Mouse (Mus musculus) forebrain, embryonic 14.5 days (tissue): Measurements from ENCODE around the gene Grin1. TPM values are rescaled to one million over a fixed set of nuclear protein-coding genes. Genes with fewer than 3 reads are reported as not detected.
A peak's percentile ranks its signal among the peaks of the same experiment; 100 is the strongest.

Experiments
- ATAC-seq: fragments of 200-750 bp; cut with Nextera tagmentation; 2 replicates; pipeline ENCODE4 v1.8.0; 2017; ENCODE audit warnings: mild to moderate bottlenecking, moderate library complexity
- DNase-seq: peaks from one replicate; pipeline ENCODE4 v3.0.0-alpha.2; 2015; ENCODE audit warnings: low spot score
- H3K27ac ChIP-seq: fragments of 300-500 bp; sonication (generic); 2 replicates; pipeline ENCODE4 v1.5.1; 2014; ENCODE audit warnings: low read depth, mild to moderate bottlenecking, control low read depth, low read length, moderate library complexity
- H3K27me3 ChIP-seq: fragments of 300-500 bp; sonication (generic); replicated peaks from 2 replicates; pipeline ENCODE4 v1.6.1; 2014; ENCODE audit warnings: low read length, control low read depth, mixed read lengths; ENCODE audit not compliant: control insufficient read depth, insufficient read depth
- H3K36me3 ChIP-seq: fragments of 300-500 bp; sonication (generic); 2 replicates; pipeline ENCODE4 v1.6.1; 2014; ENCODE audit warnings: low read length, control low read depth; ENCODE audit not compliant: control insufficient read depth, insufficient read depth
- H3K4me1 ChIP-seq: fragments of 300-500 bp; sonication (generic); 2 replicates; pipeline ENCODE4 v1.6.1; 2014; ENCODE audit warnings: antibody characterized with exemption, low read length, control low read depth; ENCODE audit not compliant: control insufficient read depth, insufficient read depth
- H3K4me2 ChIP-seq: fragments of 300-500 bp; sonication (generic); 2 replicates; pipeline ENCODE4 v1.6.1; 2014; ENCODE audit warnings: mild to moderate bottlenecking, control low read depth, low read length
- H3K4me3 ChIP-seq: fragments of 300-500 bp; sonication (generic); 2 replicates; pipeline ENCODE4 v1.5.1; 2014; ENCODE audit warnings: low read depth, low read length, control low read depth
- H3K9ac ChIP-seq: fragments of 300-500 bp; sonication (generic); 2 replicates; pipeline ENCODE4 v1.6.1; 2014; ENCODE audit warnings: mild to moderate bottlenecking, low read length, control low read depth, moderate library complexity
- H3K9me3 ChIP-seq: fragments of 300-500 bp; sonication (generic); replicated peaks from 2 replicates; pipeline ENCODE4 v1.6.1; 2016; ENCODE audit warnings: low read length, control low read depth, mixed read lengths; ENCODE audit not compliant: control insufficient read depth
- WGBS: fragments of 180-500 bp; shearing (Covaris S2); extraction: QIAGEN DNeasy Blood & Tissue Kit; methylation state at CpG from one replicate; pipeline ENCODE4 v1.1.7; 2014; 5-methylcytosine and 5-hydroxymethylcytosine counted together
- polyA plus RNA-seq: library from polyadenylated mRNA; unstranded; fragments of >200 nt; fragmentation: Nextera tagmentation; extraction: Ambion mirVana; gene quantifications from 2 replicates; pipeline ENCODE4 v1.2.1, GENCODE M21; 2014

Gene Grin1
- polyA plus RNA-seq, 1 experiment from 2014 or later: 17.0 TPM

DNA sequence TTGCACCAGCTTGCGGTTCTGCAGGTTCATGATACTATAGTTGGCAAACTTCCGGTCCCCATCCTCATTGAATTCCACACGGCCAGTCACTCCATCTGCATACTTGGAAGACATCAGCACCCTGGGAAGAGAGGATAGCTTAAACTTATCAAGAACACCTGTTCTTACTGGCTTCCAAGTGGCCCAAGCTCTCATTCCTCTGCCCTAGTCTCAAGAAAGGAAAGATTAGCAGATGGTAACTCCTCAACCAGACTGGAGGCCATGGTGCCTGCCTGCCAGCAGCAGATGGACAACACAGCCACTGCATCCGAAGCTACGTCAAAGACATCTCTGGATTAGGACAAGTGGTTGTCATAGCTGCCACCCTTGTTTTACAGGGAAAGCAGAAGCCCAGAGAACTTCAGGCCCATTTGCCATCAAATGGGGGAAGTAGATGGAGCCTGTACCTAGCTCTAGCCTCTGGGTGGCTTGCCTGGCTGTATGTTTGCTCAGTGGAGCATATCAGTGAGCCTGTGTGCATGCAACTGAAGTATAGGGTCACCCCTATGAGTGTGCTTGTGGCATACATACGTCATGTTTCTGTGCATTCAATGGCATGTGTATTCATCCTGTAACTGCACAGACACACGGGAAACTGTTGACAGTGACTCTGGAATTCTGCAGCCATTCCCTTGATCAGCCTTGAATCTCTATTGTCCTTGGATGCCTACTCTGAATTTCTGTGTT is 14.9 kb downstream of the Grin1 start:
- WGBS: 77% methylated on average over 7 of the region's 7 CpGs
- Histone ChIP-seq H3K4me2 (peak overlapping the region; percentile 81), H3K36me3 (no peaks in the 10 kb centered on the region), H3K27me3 (peaks cover 19% of the 10 kb centered on the region), H3K27ac (no peak overlapping the region), H3K4me3 (peak overlapping the region; percentile 46), H3K9me3 (no peaks in the 10 kb centered on the region), H3K4me1 (peaks cover 2% of the 10 kb centered on the region; the same call in 1 of the 2 replicates), H3K9ac (no peak overlapping the region; the same call in 1 of the 2 replicates)
- DNase-seq (no peak), ATAC-seq (0 out of 2 replicates have a peak, but pooled peaks have one; percentile 11)

DNA sequence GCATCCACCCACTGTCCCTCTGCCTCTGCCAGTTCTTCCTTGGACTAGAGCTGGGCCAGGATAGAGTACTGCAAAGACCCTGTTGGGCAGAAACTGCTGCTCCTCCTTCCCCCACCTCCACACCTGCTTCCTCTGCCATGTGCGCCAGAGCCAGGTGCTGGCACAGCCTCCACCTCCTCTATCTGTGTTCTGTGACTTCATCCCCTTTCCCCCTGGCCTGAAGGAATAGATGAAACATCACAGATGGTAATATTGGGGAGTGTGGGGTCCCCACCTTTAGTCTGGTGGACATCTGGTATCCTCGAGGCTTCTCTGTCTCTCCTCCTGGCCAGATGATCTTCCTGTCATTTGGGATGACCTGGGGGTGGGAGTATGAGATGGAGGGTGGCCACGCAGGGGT is 15.5 kb downstream of the Grin1 start:
- DNase-seq: no peak
- no peak for ATAC-seq

GRCm38 (mm10) chr2:25298046-25298445 is 20.9 kb downstream of the Grin1 start:
- Histone ChIP-seq H3K9me3 (no peaks in the 10 kb centered on the region), H3K27me3 (peaks cover 3% of the 10 kb centered on the region; the same call in 1 of the 2 replicates), H3K27ac (no peak overlapping the region), H3K36me3 (no peaks in the 10 kb centered on the region), H3K4me2 (no peak overlapping the region), H3K9ac (no peak overlapping the region), H3K4me1 (no peaks in the 10 kb centered on the region), H3K4me3 (no peak overlapping the region)
- DNase-seq: no peak
- ATAC-seq: no peak
- 85% methylated on average over 10 of the region's 10 CpGs for WGBS

More for the DNA sequence above, 15.5 kb downstream of the Grin1 start:
- peaks cover 14% of the 10 kb centered on the region for H3K27me3 ChIP-seq
- H3K9ac ChIP-seq: no peak overlapping the region
- peaks cover 2% of the 10 kb centered on the region; the same call in 1 of the 2 replicates for H3K4me1 ChIP-seq
- H3K4me2 ChIP-seq: no peak overlapping the region
- no peaks in the 10 kb centered on the region for H3K36me3 ChIP-seq
- no peaks in the 10 kb centered on the region for H3K9me3 ChIP-seq
- H3K4me3 ChIP-seq: no peak overlapping the region
- WGBS: 72% methylated on average over 3 of the region's 3 CpGs
- H3K27ac ChIP-seq: no peak overlapping the region

DNA sequence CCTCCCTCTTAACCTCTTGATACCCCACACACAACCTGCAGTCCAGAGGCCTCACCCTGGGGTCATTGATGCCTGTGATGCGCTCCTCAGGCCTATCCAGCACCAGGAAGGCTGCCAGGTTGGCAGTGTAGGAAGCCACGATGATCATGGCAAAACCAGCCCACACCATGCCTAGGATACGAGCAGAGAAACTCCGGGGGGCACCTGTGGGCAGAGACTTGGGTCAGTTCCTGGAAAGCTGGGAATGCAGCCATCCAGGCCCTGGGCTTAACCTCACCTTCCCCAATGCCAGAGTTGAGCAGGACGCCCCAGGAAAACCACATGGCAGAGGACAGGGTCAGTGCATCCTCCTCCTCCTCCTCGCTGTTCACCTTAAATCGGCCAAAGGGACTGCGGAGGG is 21.9 kb downstream of the Grin1 start:
- no peak overlapping the region for H3K27ac ChIP-seq
- H3K4me2 ChIP-seq: no peak overlapping the region
- 69% methylated on average over 8 of the region's 8 CpGs for WGBS
- ATAC-seq: no peak
- no peak overlapping the region for H3K9ac ChIP-seq
- no peak for DNase-seq
- H3K27me3 ChIP-seq: peaks cover 13% of the 10 kb centered on the region
- H3K9me3 ChIP-seq: no peaks in the 10 kb centered on the region
- no peak overlapping the region for H3K4me3 ChIP-seq
- H3K4me1 ChIP-seq: no peaks in the 10 kb centered on the region
- no peaks in the 10 kb centered on the region for H3K36me3 ChIP-seq

DNA sequence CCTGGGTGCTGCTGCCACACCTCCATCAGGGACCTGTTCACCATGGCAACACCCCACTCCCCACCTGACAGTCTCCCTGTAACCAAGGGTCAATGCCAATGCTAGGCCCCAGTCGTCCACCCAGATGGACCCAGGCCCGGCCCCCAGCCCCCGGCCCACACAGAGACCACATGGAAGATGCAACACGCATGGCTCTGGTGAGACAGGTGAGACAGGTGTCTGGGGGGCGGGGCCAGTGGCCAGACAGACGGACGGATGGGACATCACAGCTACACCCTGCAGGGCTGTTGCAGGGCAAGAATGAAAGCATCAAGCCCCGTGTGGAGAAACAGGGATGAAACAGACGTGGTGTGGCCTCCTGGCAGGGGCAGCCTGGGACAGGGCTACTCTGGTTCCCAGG is 25.3 kb downstream of the Grin1 start:
- H3K27me3 ChIP-seq: peaks cover 46% of the 10 kb centered on the region
- no peak overlapping the region for H3K27ac ChIP-seq
- 78% methylated on average over 9 of the region's 9 CpGs for WGBS
- no peaks in the 10 kb centered on the region for H3K36me3 ChIP-seq
- H3K9ac ChIP-seq: no peak overlapping the region
- DNase-seq (no peak), ATAC-seq (no peak)
- H3K4me3 ChIP-seq: no peak overlapping the region
- no peak overlapping the region for H3K4me2 ChIP-seq
- H3K4me1 ChIP-seq: no peaks in the 10 kb centered on the region
- no peaks in the 10 kb centered on the region for H3K9me3 ChIP-seq

DNA sequence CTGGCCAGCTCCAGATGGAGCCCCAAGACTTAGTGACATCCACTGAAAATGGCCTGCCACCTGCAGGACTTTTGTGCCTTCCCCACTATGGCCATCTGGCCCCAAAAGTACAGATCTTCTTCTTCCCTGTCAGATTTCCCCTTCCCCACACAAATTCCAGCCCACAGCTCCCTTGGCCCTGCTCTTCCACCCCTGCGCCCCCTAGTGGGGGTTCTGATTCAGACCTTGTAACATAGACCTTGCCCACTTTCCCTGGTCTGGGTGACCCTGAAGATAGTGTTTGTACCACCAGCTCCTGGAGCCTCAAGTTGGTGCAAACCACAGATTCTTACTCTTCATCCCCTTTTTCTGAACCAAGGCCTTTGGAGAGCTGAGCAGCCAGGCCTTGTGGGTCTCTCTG is 26.1 kb downstream of the Grin1 start:
- H3K9ac ChIP-seq: no peak overlapping the region
- H3K9me3 ChIP-seq: no peaks in the 10 kb centered on the region
- DNase-seq: peak; percentile 69
- no peaks in the 10 kb centered on the region for H3K4me1 ChIP-seq
- WGBS: 0% methylated on average over 1 of the region's 1 CpGs
- H3K27me3 ChIP-seq: peaks cover 55% of the 10 kb centered on the region
- H3K4me2 ChIP-seq: no peak overlapping the region
- H3K36me3 ChIP-seq: no peaks in the 10 kb centered on the region
- ATAC-seq: no peak; the same call in 1 of the 2 replicates
- H3K4me3 ChIP-seq: no peak overlapping the region
- H3K27ac ChIP-seq: no peak overlapping the region

DNA sequence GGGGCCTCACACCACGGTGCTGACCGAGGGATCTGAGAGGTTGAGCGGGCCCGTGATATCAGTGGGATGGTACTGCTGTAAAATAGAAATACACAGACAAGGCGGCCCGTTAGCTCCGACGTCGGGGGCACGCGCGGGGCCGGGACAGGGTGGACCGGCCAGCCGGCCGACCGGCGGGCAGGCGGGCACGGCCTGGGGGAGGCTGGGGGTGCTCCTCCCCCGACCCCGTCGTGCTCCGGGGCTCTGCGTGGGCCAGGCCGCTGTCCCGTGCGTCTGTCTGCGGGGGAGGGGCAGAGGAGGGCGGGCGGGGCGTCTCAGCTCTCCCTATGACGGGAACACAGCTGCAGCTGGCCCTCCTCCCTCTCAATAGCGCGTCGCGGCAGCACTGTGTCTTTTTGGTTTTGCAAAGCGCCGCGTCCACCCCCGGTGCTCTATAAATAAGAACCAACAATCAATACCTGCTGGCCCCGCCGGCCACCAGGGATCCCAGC is 26.9 kb downstream of the Grin1 start:
- 6% methylated on average over 39 of the region's 43 CpGs for WGBS
- Histone ChIP-seq H3K9ac (peak overlapping the region; percentile 41; the same call in 1 of the 2 replicates), H3K36me3 (no peaks in the 10 kb centered on the region), H3K4me3 (peak overlapping the region; percentile 16; the same call in 1 of the 2 replicates), H3K27ac (no peak overlapping the region), H3K4me2 (peak overlapping the region; percentile 38), H3K4me1 (no peaks in the 10 kb centered on the region), H3K9me3 (no peaks in the 10 kb centered on the region), H3K27me3 (peaks cover 55% of the 10 kb centered on the region)
- DNase-seq (no peak), ATAC-seq (peak; percentile 25; the same call in 1 of the 2 replicates)

DNA sequence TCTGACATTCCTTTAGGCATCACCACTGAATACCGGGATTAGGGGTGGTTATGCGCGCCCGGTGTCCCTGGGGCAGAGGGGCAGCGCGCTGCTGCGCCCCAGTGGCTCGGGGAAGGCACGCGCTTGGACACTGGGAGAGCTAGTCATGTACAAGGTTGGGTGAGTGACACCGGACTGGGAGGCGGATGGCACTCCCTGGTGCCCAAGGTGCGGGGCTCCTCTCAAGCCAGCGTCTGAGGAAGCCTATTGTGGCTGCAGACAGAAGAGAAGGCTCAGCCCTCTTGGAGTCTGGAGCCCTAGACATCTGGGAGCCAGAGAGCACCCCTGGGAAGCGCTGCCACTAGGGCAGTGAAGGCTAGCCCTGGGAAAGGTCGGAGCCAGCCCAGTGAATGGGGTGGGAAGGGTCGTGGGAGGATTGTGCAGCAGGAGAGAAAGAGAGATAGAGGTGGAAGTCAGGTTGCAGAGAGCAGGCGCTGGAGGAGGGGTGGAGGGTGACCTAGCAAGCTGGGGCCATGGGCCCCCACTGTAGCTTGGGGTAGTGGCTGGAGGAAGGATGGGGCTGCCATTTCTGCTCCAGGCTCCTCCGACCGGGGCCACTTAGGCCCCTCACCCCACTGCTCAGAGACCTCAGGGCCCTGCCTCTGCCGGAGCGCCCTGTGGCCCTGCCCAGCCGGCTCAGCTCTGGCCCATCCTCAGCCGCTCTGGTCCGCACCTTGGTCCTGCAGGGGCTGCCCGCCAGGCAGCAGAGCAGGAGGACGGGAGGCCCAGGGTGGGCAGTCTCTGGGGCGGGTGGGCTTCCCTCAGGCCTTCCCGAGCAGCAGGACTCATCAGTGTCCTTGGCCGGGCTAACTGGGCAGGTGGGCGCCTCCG is 27.6 kb downstream of the Grin1 start:
- ATAC-seq (no peak), DNase-seq (no peak)
- Histone ChIP-seq H3K4me3 (peak overlapping the region; percentile 20), H3K36me3 (peaks cover under 1% of the 10 kb centered on the region; the same call in 1 of the 2 replicates), H3K4me2 (peak overlapping the region; percentile 42), H3K27ac (no peak overlapping the region), H3K9ac (peak overlapping the region; percentile 41; the same call in 1 of the 2 replicates), H3K9me3 (no peaks in the 10 kb centered on the region), H3K27me3 (peaks cover 55% of the 10 kb centered on the region), H3K4me1 (no peaks in the 10 kb centered on the region)
- WGBS: 4% methylated on average over 32 of the region's 32 CpGs
